Mouse (Mus musculus) common myeloid progenitor, adult 5-6 weeks (primary cell): ENCODE results near the gene Zfp280b. TPM values are rescaled to one million over a fixed set of nuclear protein-coding genes. Genes with fewer than 3 reads are reported as not detected.
"Not testable (repeated sequence)": the region's sequence is repeated elsewhere in the genome, so short reads cannot be mapped to it uniquely, and the experiment has no call there.

Source experiments
- ATAC-seq: replicated peaks from 2 replicates; pipeline ENCODE4 v1.8.0; 2016; ENCODE audit warnings: low read depth, mild to moderate bottlenecking, moderate TSS enrichment, inconsistent platforms; ENCODE audit not compliant: poor library complexity, severe bottlenecking
- total RNA-seq: library from RNA; stranded (forward); fragments of 200-1000, 187-1606 nt; gene quantifications from 2 replicates; pipeline ENCODE4 v1.2.3, GENCODE M21; 2017

Zfp280b gene
- total RNA-seq: 10.1 and 13.1 TPM in 2 replicates

GRCm38 (mm10) chr10:76032402-76033118 lies at the start of gene Zfp280b:
Gene Zfp280b (plus strand): TSS chr10:76032650.
- ATAC-seq: peak; percentile 100

GRCm38 (mm10) chr10:75990430-75991042 lies 41.9 kb upstream of the Zfp280b start:
- no peak for ATAC-seq

- no peak for ATAC-seq
These were observed 38.7 kb upstream of the Zfp280b start for GRCm38 (mm10) chr10:75993616-75994240.

- ATAC-seq: not testable (repeated sequence)
These were observed 37.8 kb upstream of the Zfp280b start for GRCm38 (mm10) chr10:75994531-75995210.

GRCm38 (mm10) chr10:75995463-75995862 lies 37.0 kb upstream of the Zfp280b start:
- no peak for ATAC-seq

GRCm38 (mm10) chr10:75996315-75996714 lies 36.1 kb upstream of the Zfp280b start:
- ATAC-seq: no peak

- ATAC-seq: no peak
These were observed 31.3 kb upstream of the Zfp280b start for GRCm38 (mm10) chr10:76001160-76001559.

GRCm38 (mm10) chr10:76002101-76002521 lies 30.3 kb upstream of the Zfp280b start:
- no peak for ATAC-seq

- no peak for ATAC-seq
These were observed 29.8 kb upstream of the Zfp280b start for GRCm38 (mm10) chr10:76002615-76003014.

GRCm38 (mm10) chr10:76003221-76003620 lies 29.2 kb upstream of the Zfp280b start:
- ATAC-seq: no peak

- ATAC-seq: no peak
These were observed 26.1 kb upstream of the Zfp280b start for GRCm38 (mm10) chr10:76006385-76006784.

- no peak for ATAC-seq
These were observed 22.6 kb upstream of the Zfp280b start for GRCm38 (mm10) chr10:76009812-76010211.

GRCm38 (mm10) chr10:76012922-76013321 lies 19.5 kb upstream of the Zfp280b start:
- ATAC-seq: no peak

- no peak for ATAC-seq
These were observed 15.6 kb upstream of the Zfp280b start for GRCm38 (mm10) chr10:76016886-76017285.

GRCm38 (mm10) chr10:76021728-76022127 lies 10.7 kb upstream of the Zfp280b start:
- no peak for ATAC-seq

- ATAC-seq: no peak
These were observed 8.5 kb upstream of the Zfp280b start for GRCm38 (mm10) chr10:76023921-76024320.

GRCm38 (mm10) chr10:76025470-76026190 lies 6.8 kb upstream of the Zfp280b start:
- no peak for ATAC-seq

- ATAC-seq: no peak
These were observed 5.1 kb upstream of the Zfp280b start for GRCm38 (mm10) chr10:76027127-76028015.

GRCm38 (mm10) chr10:76028016-76028366 lies 4.5 kb upstream of the Zfp280b start:
- ATAC-seq: no peak
